Mouse (Mus musculus) ES-CJ7 (cell line): Measurements from ENCODE around the gene Exog.
A peak's percentile ranks its signal among the peaks of the same experiment; 100 is the strongest.

Source experiments
- DNase-seq: peaks from one replicate; pipeline ENCODE4 v3.0.0; 2011; ENCODE audit warnings: low read depth, low spot score

Exog gene

GRCm38 (mm10) chr9:119444738-119445429 lies at the start of gene Exog:
Gene Exog, plus strand, starts transcription at chr9:119444943.
- DNase-seq: peak; percentile 96

GRCm38 (mm10) chr9:119401351-119401750 lies 43.4 kb upstream of the Exog start:
- no peak for DNase-seq

GRCm38 (mm10) chr9:119401801-119402214 lies 42.9 kb upstream of the Exog start, which contains the start of gene Acvr2b:
Gene Acvr2b, plus strand, starts transcription at chr9:119402118.
- peak; percentile 94 for DNase-seq

- DNase-seq: no peak
Measured at GRCm38 (mm10) chr9:119402253-119403235, 42.2 kb upstream of the Exog start.

- DNase-seq: no peak
Measured at GRCm38 (mm10) chr9:119403236-119403641, 41.5 kb upstream of the Exog start.

- no peak for DNase-seq
Measured at GRCm38 (mm10) chr9:119404090-119404489, 40.7 kb upstream of the Exog start.

GRCm38 (mm10) chr9:119407884-119408283 lies 36.9 kb upstream of the Exog start:
- no peak for DNase-seq

GRCm38 (mm10) chr9:119408898-119409664 lies 35.7 kb upstream of the Exog start:
- DNase-seq: no peak

- DNase-seq: no peak
Measured at GRCm38 (mm10) chr9:119409864-119410263, 34.9 kb upstream of the Exog start.

- DNase-seq: no peak
Measured at GRCm38 (mm10) chr9:119418025-119418424, 26.7 kb upstream of the Exog start.

- no peak for DNase-seq
Measured at GRCm38 (mm10) chr9:119419852-119420438, 24.8 kb upstream of the Exog start.

- DNase-seq: no peak
Measured at GRCm38 (mm10) chr9:119425217-119425975, 19.3 kb upstream of the Exog start.

GRCm38 (mm10) chr9:119425976-119426415 lies 18.7 kb upstream of the Exog start:
- no peak for DNase-seq

- DNase-seq: no peak
Measured at GRCm38 (mm10) chr9:119426483-119426882, 18.3 kb upstream of the Exog start.

GRCm38 (mm10) chr9:119430311-119430710 lies 14.4 kb upstream of the Exog start:
- peak; percentile 79 for DNase-seq

GRCm38 (mm10) chr9:119435855-119436254 lies 8.9 kb upstream of the Exog start:
- no peak for DNase-seq

- no peak for DNase-seq
Measured at GRCm38 (mm10) chr9:119438065-119438464, 6.7 kb upstream of the Exog start.

GRCm38 (mm10) chr9:119438498-119439000 lies 6.2 kb upstream of the Exog start:
- no peak for DNase-seq

GRCm38 (mm10) chr9:119445737-119446136 lies 994 bp downstream of the Exog start:
- no peak for DNase-seq

GRCm38 (mm10) chr9:119455967-119456366 lies 11.2 kb downstream of the Exog start:
- no peak for DNase-seq
